Mouse (Mus musculus) MEL (cell line): ENCODE data around the gene Nhsl2. TPM values are rescaled to one million over a fixed set of nuclear protein-coding genes. Genes with fewer than 3 reads are reported as not detected.

ENCODE experiments used
- DNase-seq: peaks from one replicate; pipeline ENCODE4 v3.0.0; 2011; ENCODE audit warnings: low read depth, low spot score
- H3K27ac ChIP-seq: 2 replicates; pipeline ENCODE4 v1.5.1; 2012; ENCODE audit warnings: low read depth, mild to moderate bottlenecking, control low read depth, low read length, moderate library complexity; ENCODE audit not compliant: control insufficient read depth
- H3K27me3 ChIP-seq, 2 experiments: fragments of 150-350 bp in 1 of 2; sonication (generic) in 1 of 2; 2 replicates each; pipeline ENCODE4 v1.6.1; 2012; ENCODE audit warnings: low read length in 2 of 2, mild to moderate bottlenecking in 2 of 2, improper control_type of control experiment in 1 of 2, moderate library complexity in 1 of 2; ENCODE audit not compliant: insufficient read depth in 2 of 2, control insufficient read depth in 1 of 2
- H3K36me3 ChIP-seq, 2 experiments: 2 replicates each; pipeline ENCODE4 v1.6.1; 2012 to 2014; ENCODE audit warnings: low read length in 2 of 2, improper control_type of control experiment in 1 of 2, inconsistent platforms in 1 of 2, mild to moderate bottlenecking in 1 of 2; ENCODE audit not compliant: insufficient read depth in 2 of 2, control insufficient read depth in 1 of 2
- H3K4me1 ChIP-seq, 2 experiments: fragments of 150-350 bp in 1 of 2; sonication (generic) in 1 of 2; 2 replicates each; pipeline ENCODE4 v1.6.1; 2012; ENCODE audit warnings: low read length in 2 of 2, improper control_type of control experiment in 1 of 2, mild to moderate bottlenecking in 1 of 2; ENCODE audit not compliant: insufficient read depth in 2 of 2, control insufficient read depth in 1 of 2
- H3K4me3 ChIP-seq, 2 experiments: fragments of 150-350 bp in 1 of 2; sonication (generic) in 1 of 2; 2 replicates each; pipeline ENCODE4 v1.5.1; 2012; ENCODE audit warnings: low read depth in 2 of 2, low read length in 2 of 2, mild to moderate bottlenecking in 2 of 2, moderate library complexity in 2 of 2, control low read depth in 1 of 2, improper control_type of control experiment in 1 of 2; ENCODE audit not compliant: control insufficient read depth in 1 of 2, insufficient read depth in 1 of 2
- H3K79me2 ChIP-seq: 2 replicates; pipeline ENCODE4 v1.6.1; 2012; ENCODE audit warnings: mild to moderate bottlenecking, low read length, moderate library complexity; ENCODE audit not compliant: control insufficient read depth, poor library complexity, insufficient read depth
- H3K9ac ChIP-seq: 2 replicates; pipeline ENCODE4 v1.6.1; 2012; ENCODE audit warnings: low read depth, mild to moderate bottlenecking, control low read depth, low read length, moderate library complexity; ENCODE audit not compliant: control insufficient read depth, poor library complexity, severe bottlenecking
- H3K9me3 ChIP-seq: fragments of 150-350 bp; sonication (generic); replicated peaks from 2 replicates; pipeline ENCODE4 v1.6.1; 2012; ENCODE audit warnings: mild to moderate bottlenecking, low read length, improper control_type of control experiment, moderate library complexity; ENCODE audit not compliant: insufficient read depth
- BHLHE40 ChIP-seq: IDR thresholded peaks from 2 replicates; pipeline ENCODE4 v1.6.1; 2012; ENCODE audit warnings: low read depth, mild to moderate bottlenecking, inconsistent platforms, low read length, improper control_type of control experiment, borderline replicate concordance
- CHD1 ChIP-seq: IDR thresholded peaks from 2 replicates; pipeline ENCODE4 v1.6.1; 2012; ENCODE audit warnings: low read depth, mild to moderate bottlenecking, inconsistent platforms, low read length, improper control_type of control experiment
- CTCF ChIP-seq, 3 experiments: IDR thresholded peaks in 2 of 3; conservative IDR thresholded peaks in 1 of 3; 2 replicates each; pipeline ENCODE4 v1.5.1; 2011 to 2012; ENCODE audit warnings: low read length in 3 of 3, low read depth in 2 of 3, mild to moderate bottlenecking in 2 of 3, improper control_type of control experiment in 1 of 3, inconsistent platforms in 1 of 3, mixed read lengths in 1 of 3, moderate library complexity in 1 of 3; ENCODE audit not compliant: control insufficient read depth in 1 of 3, insufficient read depth in 1 of 3, poor library complexity in 1 of 3, severe bottlenecking in 1 of 3
- E2F4 ChIP-seq: IDR thresholded peaks from 2 replicates; pipeline ENCODE4 v1.6.1; 2011; ENCODE audit warnings: low read depth, low read length, improper control_type of control experiment, borderline replicate concordance
- HCFC1 ChIP-seq: IDR thresholded peaks from 2 replicates; pipeline ENCODE4 v1.6.1; 2012; ENCODE audit warnings: low read depth, mild to moderate bottlenecking, inconsistent platforms, low read length, improper control_type of control experiment, moderate library complexity
- JUND ChIP-seq: IDR thresholded peaks from 2 replicates; pipeline ENCODE4 v1.6.1; 2011; ENCODE audit warnings: low read depth, mild to moderate bottlenecking, improper control_type of control experiment, low read length
- MAFK ChIP-seq: IDR thresholded peaks from 2 replicates; pipeline ENCODE4 v1.6.1; 2011; ENCODE audit warnings: low read depth, mild to moderate bottlenecking, low read length, improper control_type of control experiment, borderline replicate concordance
- MEF2A ChIP-seq: IDR thresholded peaks from 2 replicates; pipeline ENCODE4 v1.6.1; 2014; ENCODE audit warnings: low read depth, mild to moderate bottlenecking, inconsistent platforms, low read length, improper control_type of control experiment; ENCODE audit not compliant: poor library complexity, insufficient replicate concordance, severe bottlenecking; ENCODE audit errors: extremely low read depth
- MXI1 ChIP-seq: IDR thresholded peaks from 2 replicates; pipeline ENCODE4 v1.6.1; 2011; ENCODE audit warnings: mild to moderate bottlenecking, low read depth, low read length, improper control_type of control experiment
- MYB ChIP-seq: IDR thresholded peaks from 2 replicates; pipeline ENCODE4 v1.6.1; 2011; ENCODE audit warnings: mild to moderate bottlenecking, low read depth, low read length, improper control_type of control experiment
- POLR2A ChIP-seq, 2 experiments: IDR thresholded peaks; 2 replicates each; pipeline ENCODE4 v1.6.1; 2011 to 2012; ENCODE audit warnings: low read length in 2 of 2, mild to moderate bottlenecking in 2 of 2, control low read depth in 1 of 2, improper control_type of control experiment in 1 of 2, low read depth in 1 of 2, moderate library complexity in 1 of 2; ENCODE audit not compliant: control insufficient read depth in 1 of 2, insufficient read depth in 1 of 2, poor library complexity in 1 of 2
- POLR2AphosphoS2 ChIP-seq: IDR thresholded peaks from 2 replicates; pipeline ENCODE4 v1.6.1; 2011; ENCODE audit warnings: low read length, improper control_type of control experiment
- POLR2AphosphoS5 ChIP-seq: IDR thresholded peaks from 2 replicates; pipeline ENCODE4 v1.6.1; 2012; ENCODE audit warnings: low read depth, borderline replicate concordance, mild to moderate bottlenecking, inconsistent platforms, low read length, moderate library complexity, mixed read lengths
- RAD21 ChIP-seq: IDR thresholded peaks from 2 replicates; pipeline ENCODE4 v1.6.1; 2011; ENCODE audit warnings: mild to moderate bottlenecking, low read depth, low read length, improper control_type of control experiment
- RCOR1 ChIP-seq: IDR thresholded peaks from 2 replicates; pipeline ENCODE4 v1.6.1; 2012; ENCODE audit warnings: low read depth, mild to moderate bottlenecking, inconsistent platforms, low read length, improper control_type of control experiment
- SMC3 ChIP-seq: IDR thresholded peaks from 2 replicates; pipeline ENCODE4 v1.6.1; 2011; ENCODE audit warnings: low read depth, low read length, improper control_type of control experiment
- TAL1 ChIP-seq: IDR thresholded peaks from 2 replicates; pipeline ENCODE4 v1.6.1; 2012; ENCODE audit warnings: mild to moderate bottlenecking, inconsistent platforms, low read length, moderate library complexity, mixed read lengths
- TBP ChIP-seq: IDR thresholded peaks from 2 replicates; pipeline ENCODE4 v1.8.0; 2011; ENCODE audit warnings: low read depth, low read length, improper control_type of control experiment
- TCF12 ChIP-seq: IDR thresholded peaks from 2 replicates; pipeline ENCODE4 v1.6.1; 2014; ENCODE audit warnings: low read depth, mild to moderate bottlenecking, inconsistent platforms, low read length, improper control_type of control experiment, moderate library complexity
- USF2 ChIP-seq, 2 experiments: IDR thresholded peaks; 2 replicates each; pipeline ENCODE4 v1.6.1; 2011 to 2012; ENCODE audit warnings: improper control_type of control experiment in 2 of 2, low read length in 2 of 2, borderline replicate concordance in 1 of 2, inconsistent platforms in 1 of 2, low read depth in 1 of 2, mild to moderate bottlenecking in 1 of 2; ENCODE audit not compliant: insufficient read depth in 1 of 2
- ZC3H11A ChIP-seq: IDR thresholded peaks from 2 replicates; pipeline ENCODE4 v1.6.1; 2012; ENCODE audit warnings: low read depth, mild to moderate bottlenecking, inconsistent platforms, low read length, improper control_type of control experiment
- polyA plus RNA-seq, 2 experiments: library from polyadenylated mRNA; stranded (reverse) in 1 of 2; unstranded in 1 of 2; fragments of >175 nt in 1 of 2; fragments of >200 nt in 1 of 2; gene quantifications; 2 replicates each; pipeline versions ENCODE4 v1.2.1 to v1.2.4; 2012; ENCODE audit warnings: low replicate concordance in 2 of 2, low read depth in 1 of 2; ENCODE audit not compliant: insufficient read length in 2 of 2, insufficient read depth in 1 of 2, missing spikeins in 1 of 2
- total RNA-seq: library from RNA; depleted of rRNA; stranded (reverse); fragments of 300-350 nt; gene quantifications from 2 replicates; pipeline ENCODE4 v1.2.3, GENCODE M21; 2012

Gene Nhsl2
- total and polyA plus RNA-seq, 3 experiments: 0.01 to 0.23 TPM; not detected in 1

DNA sequence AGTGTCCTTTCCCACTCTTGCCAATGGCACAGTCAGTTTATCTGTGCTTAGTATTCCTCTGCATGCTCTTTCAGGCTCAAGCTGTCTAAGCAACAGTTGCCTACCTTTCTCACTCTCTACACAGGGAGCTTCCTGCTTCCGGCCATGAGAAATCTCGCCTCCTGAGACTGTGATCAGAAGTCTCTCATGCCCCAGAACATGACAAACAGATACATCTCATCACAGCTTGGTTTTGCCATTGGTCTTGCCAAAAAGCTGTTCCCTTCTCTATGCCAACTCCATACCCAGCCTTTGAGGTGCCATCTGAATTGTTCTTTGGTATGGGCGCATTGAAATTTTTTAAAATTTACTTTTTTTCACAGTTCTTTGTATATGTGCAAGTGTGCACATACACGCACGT, 90.3 kb downstream of the Nhsl2 start:
- TF ChIP-seq TAL1: no peak
- H3K4me3 ChIP-seq: no peak overlapping the region
- H3K9ac ChIP-seq: no peak overlapping the region
- DNase-seq: no peak
- H3K27me3 ChIP-seq: no peaks in the 10 kb centered on the region; a peak in 1 of 4 replicates
- no peaks in the 10 kb centered on the region for H3K36me3 ChIP-seq
- H3K27ac ChIP-seq: no peak overlapping the region
- no peaks in the 10 kb centered on the region for H3K9me3 ChIP-seq
- no peaks in the 10 kb centered on the region for H3K4me1 ChIP-seq
- H3K79me2 ChIP-seq: no peaks in the 10 kb centered on the region

- no peak overlapping the region for H3K27ac ChIP-seq
- peak; percentile 5 for DNase-seq
- TF ChIP-seq TCF12: no peak
- no peak for TF ChIP-seq E2F4
- peak; percentile 32 for TF ChIP-seq RAD21
- TF ChIP-seq MXI1: no peak
- TF ChIP-seq HCFC1: no peak
- no peak for TF ChIP-seq POLR2AphosphoS5
- peak; percentile 11; the same call in 1 of the 2 replicates for TF ChIP-seq SMC3
- no peak for TF ChIP-seq MEF2A
- TF ChIP-seq POLR2AphosphoS2: no peak
- no peak for TF ChIP-seq RCOR1
- TF ChIP-seq JUND: no peak
- TF ChIP-seq CTCF (IDR thresholded peaks at IDR 0.05 in 2 of 3, conservative IDR thresholded peaks at IDR 0.05 in 1 of 3; ENCODE audit: control insufficient read depth in 1 of 3, insufficient read depth in 1 of 3, low read depth in 2 of 3, low read length in 3 of 3, poor library complexity in 1 of 3, severe bottlenecking in 1 of 3): peak; percentile 33 to 63 (median 47)
- no peak for TF ChIP-seq MYB
- TF ChIP-seq POLR2A (IDR thresholded peaks at IDR 0.05; ENCODE audit: control insufficient read depth in 1 of 2, insufficient read depth in 1 of 2, low read depth in 1 of 2, low read length in 2 of 2, poor library complexity in 1 of 2): no peak
- no peak for TF ChIP-seq USF2 (IDR thresholded peaks at IDR 0.05; ENCODE audit: borderline replicate concordance in 1 of 2, insufficient read depth in 1 of 2, low read depth in 1 of 2, low read length in 2 of 2)
- no peak for TF ChIP-seq BHLHE40
- no peak for TF ChIP-seq CHD1
- TF ChIP-seq TBP: no peak
- TF ChIP-seq TAL1: no peak
- TF ChIP-seq ZC3H11A: no peak
- TF ChIP-seq MAFK: no peak
- no peaks in the 10 kb centered on the region for H3K79me2 ChIP-seq
- H3K4me1 ChIP-seq: no peaks in the 10 kb centered on the region
- no peaks in the 10 kb centered on the region for H3K36me3 ChIP-seq
- no peak overlapping the region for H3K4me3 ChIP-seq
- no peaks in the 10 kb centered on the region; a peak in 1 of 4 replicates for H3K27me3 ChIP-seq
- H3K9me3 ChIP-seq: no peaks in the 10 kb centered on the region
- H3K9ac ChIP-seq: no peak overlapping the region
Measured at GRCm38 (mm10) chrX:101942461-101942896, 93.3 kb downstream of the Nhsl2 start.
